Comparison of ENCODE assay signal across 20 mouse cellular contexts in the genomic region with DNA sequence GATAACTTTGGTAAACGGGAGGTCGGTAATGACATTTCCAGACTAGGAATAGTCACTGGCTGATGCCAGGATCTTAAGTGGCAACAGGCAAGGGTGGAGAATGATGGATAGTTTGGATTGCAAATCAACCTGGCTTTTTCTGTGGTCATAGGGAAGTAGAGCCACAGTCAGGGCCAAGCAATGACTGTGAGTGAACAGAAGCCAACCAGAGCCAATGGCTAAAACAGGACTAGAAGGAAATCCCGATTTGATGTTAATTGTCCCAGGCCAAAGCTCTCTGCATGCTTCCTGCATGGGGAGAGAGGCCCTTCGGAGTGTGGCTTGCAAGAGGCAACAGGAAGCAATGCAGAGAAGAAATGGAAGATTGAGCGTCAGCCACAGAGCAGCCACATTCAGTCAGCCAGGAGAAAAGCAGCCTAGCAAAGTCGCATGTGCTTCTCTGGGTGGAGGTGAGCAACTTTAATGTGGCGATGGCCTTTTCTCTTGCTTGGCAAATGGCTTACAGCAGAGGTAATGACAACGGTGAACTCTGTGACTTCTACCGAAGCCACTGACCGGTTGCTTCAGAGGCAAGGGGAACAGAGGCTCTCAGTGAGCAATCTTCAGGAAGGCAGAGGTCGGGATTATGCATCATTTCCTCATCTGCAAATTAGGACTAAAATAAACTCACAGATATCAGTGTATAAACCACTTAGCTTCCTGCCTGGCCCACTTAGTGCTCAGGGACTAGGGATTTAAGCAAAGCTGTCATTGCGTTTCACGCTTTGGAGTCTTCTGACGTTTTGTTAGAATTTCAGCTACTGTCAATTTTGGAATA. TPM values are rescaled to one million over a fixed set of nuclear protein-coding genes. Genes with fewer than 3 reads are reported as not detected.
DNase-seq lines count a peak whose midpoint lies in the region; ATAC-seq lines count a peak whose summit lies in the region.
"Had no signal": no experiment of that assay in that cellular context is flagged by ENCODE, and none has a peak within 500 bp of the region (broad histone marks: within the 10 kb centered on the region; RNA-seq: fewer than 3 reads in every experiment).

No protein-coding gene starts in this region.

- H3K27ac ChIP-seq in limb, embryonic 12.5 days = 0 out of 2 replicates have a peak overlapping the region, but pooled peaks have one; percentile 4
- no peak overlapping the region for H3K27ac ChIP-seq in limb, embryonic 10.5 days
- H3K27ac ChIP-seq in forebrain, embryonic 12.5 days = no peak overlapping the region
- H3K27ac ChIP-seq: embryonic facial prominence, embryonic 10.5 days; gastrocnemius, adult 2 months; heart, embryonic 15.5 days; hindbrain, embryonic 10.5 days; hindbrain, embryonic 15.5 days had no signal

- H3K9me3 ChIP-seq in limb, embryonic 12.5 days = no peaks in the 10 kb centered on the region
- H3K9me3 ChIP-seq in limb, embryonic 10.5 days (replicated peaks) = no peaks in the 10 kb centered on the region
- no peaks in the 10 kb centered on the region for H3K9me3 ChIP-seq in forebrain, embryonic 12.5 days
- H3K9me3 ChIP-seq: embryonic facial prominence, embryonic 10.5 days; heart, embryonic 15.5 days; hindbrain, embryonic 10.5 days; hindbrain, embryonic 15.5 days had no signal

- H3K4me1 ChIP-seq in limb, embryonic 12.5 days (replicated peaks) = 0 out of 2 replicates have a peak, but pooled peaks cover 9% of the 10 kb centered on the region
- H3K4me1 ChIP-seq in limb, embryonic 10.5 days = 0 out of 2 replicates have a peak, but pooled peaks cover 3% of the 10 kb centered on the region
- no peaks in the 10 kb centered on the region; the same call in 1 of the 2 replicates for H3K4me1 ChIP-seq in forebrain, embryonic 12.5 days
- H3K4me1 ChIP-seq: heart, embryonic 15.5 days; hindbrain, embryonic 10.5 days; hindbrain, embryonic 15.5 days had no signal

- no peak overlapping the region for H3K4me3 ChIP-seq in limb, embryonic 12.5 days (replicated peaks)
- no peak overlapping the region for H3K4me3 ChIP-seq in limb, embryonic 10.5 days
- H3K4me3 ChIP-seq in forebrain, embryonic 12.5 days (replicated peaks) = no peak overlapping the region
- H3K4me3 ChIP-seq: embryonic facial prominence, embryonic 10.5 days; gastrocnemius, adult 2 months; heart, embryonic 15.5 days; hindbrain, embryonic 10.5 days; hindbrain, embryonic 15.5 days had no signal

- no peaks in the 10 kb centered on the region; the same call in 1 of the 2 replicates for H3K27me3 ChIP-seq in limb, embryonic 12.5 days
- peaks cover 5% of the 10 kb centered on the region; the same call in 1 of the 2 replicates for H3K27me3 ChIP-seq in limb, embryonic 10.5 days (ENCODE audit: low read depth, poor library complexity, severe bottlenecking)
- H3K27me3 ChIP-seq in forebrain, embryonic 12.5 days = peaks cover 17% of the 10 kb centered on the region; the same call in 1 of the 2 replicates
- H3K27me3 ChIP-seq: hindbrain, embryonic 15.5 days had no signal

- no peak overlapping the region for H3K4me2 ChIP-seq in limb, embryonic 12.5 days
- H3K4me2 ChIP-seq in forebrain, embryonic 12.5 days = no peak overlapping the region
- H3K4me2 ChIP-seq: heart, embryonic 11.5 days; heart, embryonic 15.5 days; hindbrain, embryonic 15.5 days had no signal

- no peaks in the 10 kb centered on the region for H3K36me3 ChIP-seq in limb, embryonic 12.5 days
- H3K36me3 ChIP-seq in limb, embryonic 10.5 days = no peaks in the 10 kb centered on the region
- H3K36me3 ChIP-seq in forebrain, embryonic 12.5 days (replicated peaks) = no peaks in the 10 kb centered on the region
- H3K36me3 ChIP-seq: embryonic facial prominence, embryonic 10.5 days; heart, embryonic 15.5 days; hindbrain, embryonic 10.5 days; hindbrain, embryonic 15.5 days had no signal

- WGBS in limb, embryonic 12.5 days = 62% methylated on average over 14 of the region's 14 CpGs
- WGBS in limb, embryonic 10.5 days = 69% methylated on average over 14 of the region's 14 CpGs
- 77% methylated on average over 14 of the region's 14 CpGs for WGBS in forebrain, embryonic 12.5 days

- no peak for ATAC-seq in limb, embryonic 12.5 days (ENCODE audit: insufficient number of reproducible peaks, insufficient read depth, low FRiP score, low TSS enrichment, low read depth)
- peak; percentile 86 for ATAC-seq in common myeloid progenitor, adult 5-6 weeks (replicated peaks; ENCODE audit: low read depth, poor library complexity, severe bottlenecking)
- ATAC-seq in megakaryocyte progenitor cell, adult 5-6 weeks (replicated peaks; ENCODE audit: poor library complexity) = peak; percentile 61
- ATAC-seq in forebrain, embryonic 12.5 days (ENCODE audit: low FRiP score) = no peak
- ATAC-seq: forebrain, embryonic 14.5 days; intestine, embryonic 16.5 days had no signal

- H3K9ac ChIP-seq in limb, embryonic 12.5 days (replicated peaks) = no peak overlapping the region
- H3K9ac ChIP-seq in forebrain, embryonic 12.5 days = no peak overlapping the region
- H3K9ac ChIP-seq: heart, embryonic 15.5 days; hindbrain, embryonic 15.5 days had no signal

- no peak for DNase-seq in limb, embryonic 10.5 days (ENCODE audit: low spot score)
- DNase-seq in adipocyte (ENCODE audit: low spot score) = peak; percentile 51
- no peak for DNase-seq in adrenal gland, postnatal 10 days
- DNase-seq: adrenal gland, adult 8-10 months; cerebellum, adult 2 months; cerebellum, postnatal 10 days; gastrocnemius, adult 2 months; gastrocnemius, postnatal 25 days; heart, postnatal 14 days had no signal

RNA-seq across cellular contexts. Expression of a gene that starts 12.5 kb away (rescaled TPM):
- polyA plus RNA-seq in limb, embryonic 12.5 days (2016; fragmentation: Nextera tagmentation; extraction: Ambion mirVana) = 14.4 and 14.7 TPM in 2 replicates
- 6.2 and 7.9 TPM in 2 replicates for polyA plus RNA-seq in limb, embryonic 10.5 days (2016; fragmentation: Nextera tagmentation; extraction: Ambion mirVana)
- total RNA-seq in common myeloid progenitor, adult 5-6 weeks (2017) = 3.5 and 5.8 TPM in 2 replicates
- total RNA-seq in megakaryocyte progenitor cell, adult 5-6 weeks (2015) = 6.9 and 7.5 TPM in 2 replicates
- total RNA-seq in megakaryocyte progenitor cell, adult 5-6 weeks (2017) = 3.1 and 3.3 TPM in 2 replicates
- 10 to 100 TPM; 15.2 to 15.7 TPM for total RNA-seq in adrenal gland, postnatal 10 days (2021)
- polyA plus RNA-seq in forebrain, embryonic 12.5 days (2016; fragmentation: Nextera tagmentation; extraction: Ambion mirVana) = 13.9 and 14.6 TPM in 2 replicates

Comparison
In these comparisons a context has a peak if more than half of its experiments do, and no peak if none do; other contexts are left out.
1. ATAC-seq: peak in common myeloid progenitor, adult 5-6 weeks (single experiment) and megakaryocyte progenitor cell, adult 5-6 weeks (single experiment); none in limb, embryonic 12.5 days (single experiment) and forebrain, embryonic 12.5 days (single experiment).